Mouse (Mus musculus) heart, postnatal 0 days (tissue): ENCODE measurements around the gene Ndufv1.

Source experiments
- CTCF ChIP-seq: IDR thresholded peaks from 2 replicates; pipeline ENCODE4 v1.5.1; 2016; ENCODE audit warnings: antibody characterized with exemption, control low read depth, low read depth
- EP300 ChIP-seq: IDR thresholded peaks from 2 replicates; pipeline ENCODE4 v1.6.1; 2016; ENCODE audit warnings: antibody characterized with exemption, low read depth

- TF ChIP-seq CTCF (no peak), EP300 (no peak)
These were observed 17.7 kb downstream of the Ndufv1 start for GRCm38 (mm10) chr19:3994932-3995331.
